In the genomic region with DNA sequence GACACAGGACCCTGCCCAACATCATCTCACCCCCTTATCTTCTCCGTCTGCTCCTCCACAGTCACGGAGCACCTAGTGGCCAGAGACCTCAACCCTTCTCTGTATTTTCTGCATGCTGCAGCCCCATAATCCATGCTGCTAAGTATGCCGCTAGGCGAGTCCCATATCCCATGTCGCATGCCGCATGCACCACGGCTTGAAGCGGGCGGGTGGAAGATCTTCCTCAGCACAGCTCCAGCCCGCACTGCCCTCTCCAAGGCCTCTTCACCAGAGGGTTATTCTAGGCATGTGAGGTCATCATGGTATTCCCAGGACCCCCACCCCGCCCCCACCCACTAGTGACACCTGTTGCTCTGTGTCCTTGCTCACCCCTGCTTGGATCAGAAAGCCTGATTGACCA, we compare ENCODE assay signal across 28 mouse cellular contexts. TPM values are rescaled to one million over a fixed set of nuclear protein-coding genes. Genes with fewer than 3 reads are reported as not detected.
DNase-seq lines count a peak whose midpoint lies in the region; ATAC-seq and TF ChIP-seq lines count a peak whose summit lies in the region.
"Had no signal": no experiment of that assay in that cellular context is flagged by ENCODE, and none has a peak within 500 bp of the region (broad histone marks: within the 10 kb centered on the region; RNA-seq: fewer than 3 reads in every experiment).

No protein-coding gene starts in this region.

- no peaks in the 10 kb centered on the region for H3K79me2 ChIP-seq in heart, adult 2 months (replicated peaks; ENCODE audit: control insufficient read depth, insufficient read depth, low read length)
- H3K79me2 ChIP-seq in CH12.LX (replicated peaks; ENCODE audit: control insufficient read depth, extremely low read depth, insufficient read depth, poor library complexity, severe bottlenecking) (no peaks in the 10 kb centered on the region), myocyte (ENCODE audit: control insufficient read depth, insufficient read depth) (no peaks in the 10 kb centered on the region)

- intact Hi-C loops in heart, adult 2 months (cut with DNase I): loop anchor here (2.0 kb wide), 1 partner anchor 146 kb away; no protein-coding TSS in a partner anchor

- no peaks in the 10 kb centered on the region for H3K36me3 ChIP-seq in heart, embryonic 10.5 days
- H3K36me3 ChIP-seq in heart, adult 2 months (ENCODE audit: control insufficient read depth, insufficient read depth, low read length): no peaks in the 10 kb centered on the region
- H3K36me3 ChIP-seq in limb, embryonic 14.5 days (ENCODE audit: control insufficient read depth, insufficient read depth, low read length): no peaks in the 10 kb centered on the region
- H3K36me3 ChIP-seq in limb, embryonic 10.5 days: no peaks in the 10 kb centered on the region
- H3K36me3 ChIP-seq in CH12.LX (replicated peaks in 1 of 2; ENCODE audit: control insufficient read depth in 1 of 2, insufficient read depth in 1 of 2, low read length in 1 of 2) (no peaks in the 10 kb centered on the region), myocyte (ENCODE audit: control insufficient read depth, insufficient read depth) (no peaks in the 10 kb centered on the region)
- H3K36me3 ChIP-seq in intestine, embryonic 15.5 days: no peaks in the 10 kb centered on the region
- H3K36me3 ChIP-seq: forebrain, embryonic 15.5 days; heart, embryonic 13.5 days; hindbrain, embryonic 13.5 days had no signal

- H3K4me3 ChIP-seq in heart, embryonic 10.5 days: no peak overlapping the region
- no peak overlapping the region for H3K4me3 ChIP-seq in heart, adult 2 months
- H3K4me3 ChIP-seq in limb, embryonic 14.5 days (replicated peaks; ENCODE audit: low read length): no peak overlapping the region
- no peak overlapping the region for H3K4me3 ChIP-seq in limb, embryonic 10.5 days
- H3K4me3 ChIP-seq in CH12.LX (replicated peaks in 1 of 3; ENCODE audit: low read depth in 2 of 3, low read length in 2 of 3, poor library complexity in 1 of 3) (no peak overlapping the region), myocyte (no peak overlapping the region)
- H3K4me3 ChIP-seq in intestine, embryonic 15.5 days (replicated peaks): no peak overlapping the region
- H3K4me3 ChIP-seq: erythroblast, embryonic 14.5 days; forebrain, embryonic 15.5 days; heart, embryonic 13.5 days; hindbrain, embryonic 13.5 days had no signal

- dilution Hi-C loops in CH12.LX (cut with MboI; ENCODE audit: extremely low pct_ligation_motif_present, extremely low pct_unique_long_range_greater_than_20kb, low sequenced_read_pairs): no loop called here

- no peak for TF ChIP-seq POLR2A in heart, adult 2 months (IDR thresholded peaks at IDR 0.05; ENCODE audit: insufficient read depth, low read depth, low read length)
- no peak for TF ChIP-seq POLR2A in limb, embryonic 14.5 days (IDR thresholded peaks at IDR 0.05; ENCODE audit: borderline replicate concordance, extremely low read depth, insufficient read depth, insufficient read length)
- no peak for TF ChIP-seq POLR2A in CH12.LX (IDR thresholded peaks at IDR 0.05; ENCODE audit: low read depth, low read length)
- TF ChIP-seq POLR2A in myocyte (IDR thresholded peaks at IDR 0.05; ENCODE audit: insufficient read length, low read depth): no peak

- no peak for TF ChIP-seq RAD21 in CH12.LX (IDR thresholded peaks at IDR 0.05; ENCODE audit: low read depth, low read length)

- no peaks in the 10 kb centered on the region for H3K9me3 ChIP-seq in heart, embryonic 10.5 days
- no peaks in the 10 kb centered on the region for H3K9me3 ChIP-seq in limb, embryonic 14.5 days (ENCODE audit: control insufficient read depth, low read length)
- no peaks in the 10 kb centered on the region for H3K9me3 ChIP-seq in limb, embryonic 10.5 days (replicated peaks)
- H3K9me3 ChIP-seq in CH12.LX (replicated peaks; ENCODE audit: low read length): no peaks in the 10 kb centered on the region
- no peaks in the 10 kb centered on the region for H3K9me3 ChIP-seq in intestine, embryonic 15.5 days
- H3K9me3 ChIP-seq: forebrain, embryonic 15.5 days; heart, embryonic 13.5 days; hindbrain, embryonic 13.5 days had no signal

- H3K27ac ChIP-seq in heart, embryonic 10.5 days: peak overlapping the region; percentile 48; the same call in 1 of the 2 replicates
- H3K27ac ChIP-seq in heart, adult 2 months: no peak overlapping the region
- H3K27ac ChIP-seq in limb, embryonic 14.5 days (replicated peaks; ENCODE audit: low read depth, low read length): no peak overlapping the region
- no peak overlapping the region for H3K27ac ChIP-seq in limb, embryonic 10.5 days
- H3K27ac ChIP-seq in CH12.LX (ENCODE audit: insufficient read depth, low read depth): peak overlapping the region; percentile 99
- H3K27ac ChIP-seq in intestine, embryonic 15.5 days: no peak overlapping the region
- H3K27ac ChIP-seq: forebrain, embryonic 15.5 days; heart, embryonic 13.5 days; hindbrain, embryonic 13.5 days had no signal

- no peaks in the 10 kb centered on the region for H3K27me3 ChIP-seq in heart, embryonic 10.5 days (ENCODE audit: insufficient read depth, poor library complexity, severe bottlenecking)
- H3K27me3 ChIP-seq in heart, adult 2 months (ENCODE audit: control insufficient read depth, insufficient read depth, low read length): no peaks in the 10 kb centered on the region
- H3K27me3 ChIP-seq in limb, embryonic 14.5 days (ENCODE audit: control insufficient read depth, insufficient read depth, low read length): no peaks in the 10 kb centered on the region
- H3K27me3 ChIP-seq in limb, embryonic 10.5 days (ENCODE audit: low read depth, poor library complexity, severe bottlenecking): 0 out of 2 replicates have a peak, but pooled peaks cover 11% of the 10 kb centered on the region
- no peaks in the 10 kb centered on the region for H3K27me3 ChIP-seq in CH12.LX (replicated peaks)
- H3K27me3 ChIP-seq in myocyte (ENCODE audit: control insufficient read depth, insufficient read depth, insufficient read length): no peaks in the 10 kb centered on the region
- H3K27me3 ChIP-seq in intestine, embryonic 15.5 days (replicated peaks): no peaks in the 10 kb centered on the region
- H3K27me3 ChIP-seq: forebrain, embryonic 15.5 days; Patski had no signal

- TF ChIP-seq CTCF in heart, adult 2 months (IDR thresholded peaks at IDR 0.05): no peak
- no peak for TF ChIP-seq CTCF in CH12.LX (conservative IDR thresholded peaks at IDR 0.05 in 1 of 2, IDR thresholded peaks at IDR 0.05 in 1 of 2; ENCODE audit: low read depth in 2 of 2, low read length in 2 of 2)

- ATAC-seq in limb, embryonic 14.5 days (ENCODE audit: low FRiP score, low read depth): 0 out of 2 replicates have a peak, but pooled peaks have one; percentile 6
- ATAC-seq in intestine, embryonic 15.5 days: no peak
- ATAC-seq: activated CD4-positive, CD25-positive, alpha-beta regulatory T cell, adult 4 months; forebrain, embryonic 15.5 days; Patski had no signal

- in situ Hi-C loops in CH12.LX (cut with MboI; ENCODE audit: low pct_ligation_motif_present, low pct_unique_long_range_greater_than_20kb, low sequenced_read_pairs): loop anchor here (10.0 kb wide), 1 partner anchor 388 kb away; no protein-coding TSS in a partner anchor

- H3ac ChIP-seq in myocyte (ENCODE audit: control insufficient read depth, insufficient read length): no peak overlapping the region

- no peak overlapping the region for H3K4me2 ChIP-seq in limb, embryonic 14.5 days (replicated peaks; ENCODE audit: low read depth, low read length, severe bottlenecking)
- no peak overlapping the region for H3K4me2 ChIP-seq in CH12.LX (ENCODE audit: insufficient read depth, low read depth, poor library complexity, severe bottlenecking)
- no peak overlapping the region for H3K4me2 ChIP-seq in myocyte (ENCODE audit: low read depth)
- H3K4me2 ChIP-seq in intestine, embryonic 15.5 days (replicated peaks): no peak overlapping the region
- H3K4me2 ChIP-seq: forebrain, embryonic 15.5 days; heart, embryonic 13.5 days; hindbrain, embryonic 13.5 days had no signal

- WGBS in heart, embryonic 10.5 days: 78% methylated on average over 11 of the region's 11 CpGs
- WGBS in heart, adult 2 months: 88% methylated on average over 11 of the region's 11 CpGs
- 85% methylated on average over 11 of the region's 11 CpGs for WGBS in limb, embryonic 14.5 days
- 90% methylated on average over 11 of the region's 11 CpGs for WGBS in limb, embryonic 10.5 days
- 89% methylated on average over 11 of the region's 11 CpGs for WGBS in intestine, embryonic 15.5 days

- H3K4me1 ChIP-seq in heart, embryonic 10.5 days: peaks cover 53% of the 10 kb centered on the region
- peaks cover 7% of the 10 kb centered on the region for H3K4me1 ChIP-seq in heart, adult 2 months (ENCODE audit: control insufficient read depth, insufficient read depth, low read length)
- peaks cover 40% of the 10 kb centered on the region for H3K4me1 ChIP-seq in limb, embryonic 14.5 days (ENCODE audit: control insufficient read depth, insufficient read depth, low read length)
- H3K4me1 ChIP-seq in limb, embryonic 10.5 days: peaks cover 55% of the 10 kb centered on the region
- H3K4me1 ChIP-seq in CH12.LX (ENCODE audit: control insufficient read depth in 1 of 2, insufficient read depth in 2 of 2): peaks cover 41 to 58% of the 10 kb centered on the region in 2 experiments
- peaks cover 10% of the 10 kb centered on the region; the same call in 1 of the 2 replicates for H3K4me1 ChIP-seq in intestine, embryonic 15.5 days (replicated peaks)

- no peak for DNase-seq in heart, embryonic 10.5 days (ENCODE audit: low spot score)
- DNase-seq in heart, adult 2 months: no peak
- no peak for DNase-seq in limb, embryonic 14.5 days (ENCODE audit: low spot score)
- no peak for DNase-seq in limb, embryonic 10.5 days (ENCODE audit: low spot score)
- no peak for DNase-seq in CH12.LX (ENCODE audit: extremely low read depth)
- DNase-seq: adrenal gland, adult 2 months; adrenal gland, postnatal 25 days; cerebellum, adult 18-20 months; cerebellum, adult 9-11 months; cerebellum, postnatal 36 days; gastrocnemius, postnatal 14 days; heart, postnatal 4 days had no signal

- H3K9ac ChIP-seq in heart, adult 2 months (ENCODE audit: low read depth, low read length): no peak overlapping the region
- no peak overlapping the region for H3K9ac ChIP-seq in limb, embryonic 14.5 days (ENCODE audit: low read depth, low read length, severe bottlenecking)
- H3K9ac ChIP-seq in CH12.LX (ENCODE audit: insufficient read depth, low read depth): no peak overlapping the region
- H3K9ac ChIP-seq in intestine, embryonic 15.5 days: no peak overlapping the region
- H3K9ac ChIP-seq: forebrain, embryonic 15.5 days; heart, embryonic 13.5 days; hindbrain, embryonic 13.5 days had no signal

- TF ChIP-seq EP300 in heart, adult 2 months (IDR thresholded peaks at IDR 0.05; ENCODE audit: insufficient read depth, low read depth, low read length): no peak
- no peak for TF ChIP-seq EP300 in CH12.LX (IDR thresholded peaks at IDR 0.05; ENCODE audit: low read length)

RNA-seq across cellular contexts. Expression of a gene that starts 11.4 kb away (rescaled TPM):
- 121 and 128 TPM in 2 replicates for polyA plus RNA-seq in heart, embryonic 10.5 days (2016; fragmentation: Nextera tagmentation; extraction: Ambion mirVana)
- total RNA-seq in heart, adult 2 months (2021): 10 to 100 TPM; 40.5 to 47.6 TPM
- polyA plus RNA-seq in heart, adult 2 months (2012; rRNA removed): 29.4 and 39.0 TPM in 2 replicates
- polyA plus RNA-seq in limb, embryonic 14.5 days (2012; rRNA removed): 78.2 and 101 TPM in 2 replicates
- polyA plus RNA-seq in limb, embryonic 14.5 days (2014; fragmentation: Nextera tagmentation; extraction: Ambion mirVana): 157 and 166 TPM in 2 replicates
- polyA plus RNA-seq in limb, embryonic 10.5 days (2016; fragmentation: Nextera tagmentation; extraction: Ambion mirVana): 168 TPM in 2 replicates
- 135 and 154 TPM in 2 replicates for total RNA-seq in CH12.LX (2012; rRNA removed)
- total RNA-seq in CH12.LX (2014; rRNA removed): 221 and 235 TPM in 2 replicates
- polyA plus RNA-seq in CH12.LX (2012; ENCODE audit: insufficient read length, low read depth): 138 and 153 TPM in 2 replicates
- polyA plus RNA-seq in myocyte (2012; fragmentation: generic; extraction: Trizol): 75.1 TPM
- 144 and 173 TPM in 2 replicates for polyA plus RNA-seq in intestine, embryonic 15.5 days (2015; fragmentation: Nextera tagmentation; extraction: Ambion mirVana)

RNA-seq across cellular contexts. Expression of a gene that starts 51.2 kb away (rescaled TPM):
- not detected in 2 replicates for polyA plus RNA-seq in heart, embryonic 10.5 days (2016; fragmentation: Nextera tagmentation; extraction: Ambion mirVana)
- total RNA-seq in heart, adult 2 months (2021): not detected
- not detected in 2 replicates for polyA plus RNA-seq in heart, adult 2 months (2012; rRNA removed)
- 0.03 TPM in 1 of 2 replicates, not detected in the other for polyA plus RNA-seq in limb, embryonic 14.5 days (2012; rRNA removed)
- not detected in 2 replicates for polyA plus RNA-seq in limb, embryonic 14.5 days (2014; fragmentation: Nextera tagmentation; extraction: Ambion mirVana)
- not detected in 2 replicates for polyA plus RNA-seq in limb, embryonic 10.5 days (2016; fragmentation: Nextera tagmentation; extraction: Ambion mirVana)
- total RNA-seq in CH12.LX (2012; rRNA removed) (not detected in 2 replicates), CH12.LX (2014; rRNA removed) (not detected in 2 replicates)
- polyA plus RNA-seq in CH12.LX (2012; ENCODE audit: insufficient read length, low read depth) (not detected in 2 replicates), myocyte (2012; fragmentation: generic; extraction: Trizol) (not detected)
- polyA plus RNA-seq in intestine, embryonic 15.5 days (2015; fragmentation: Nextera tagmentation; extraction: Ambion mirVana): not detected in 2 replicates
- total RNA-seq: adrenal gland, adult 2 months; adrenal gland, postnatal 25 days; gastrocnemius, adult 18-20 months; gastrocnemius, postnatal 14 days; heart, adult 8-10 months; heart, postnatal 4 days had no signal
- polyA plus RNA-seq: activated CD4-positive, CD25-positive, alpha-beta regulatory T cell, adult 4 months; adrenal gland, adult 2 months; C2C12; embryonic facial prominence, embryonic 14.5 days; erythroblast, embryonic 14.5 days; forebrain, embryonic 11.5 days; forebrain, embryonic 15.5 days; frontal cortex, adult 2 months; gonadal fat pad, adult 2 months; heart, embryonic 13.5 days; heart, postnatal 0 days; hindbrain, embryonic 13.5 days; Patski had no signal

Comparison
In these comparisons a context has a peak if more than half of its experiments do, and no peak if none do; other contexts are left out.
1. H3K27ac ChIP-seq: peak in heart, embryonic 10.5 days (single experiment) and CH12.LX (single experiment); none in heart, adult 2 months (single experiment), limb, embryonic 14.5 days (single experiment), limb, embryonic 10.5 days (single experiment) and intestine, embryonic 15.5 days (single experiment).